In genomic region chr15:67901191-67901601, GRCm38 (mm10) we compare ENCODE assay signal across 10 mouse cellular contexts.
DNase-seq lines count a peak whose midpoint lies in the region; ATAC-seq lines count a peak whose summit lies in the region.
"Had no signal": no experiment of that assay in that cellular context is flagged by ENCODE, and none has a peak within 500 bp of the region (broad histone marks: within the 10 kb centered on the region; RNA-seq: fewer than 3 reads in every experiment).

No protein-coding gene starts in this region.

- peak; percentile 97 for DNase-seq in heart, adult 11 months
- DNase-seq in Muller cell, postnatal 12 days (ENCODE audit: inconsistent ontology term) = peak; percentile 65
- peak; percentile 58 to 65 for DNase-seq in gastrocnemius, adult 8-10 months (ENCODE audit: low spot score in 2 of 2)
- DNase-seq in left cerebral cortex, postnatal 4 days = peak; percentile 75
- DNase-seq in embryo, embryonic 9.5 days (ENCODE audit: extremely low spot score) = no peak
- no peak for DNase-seq in retina, postnatal 1 day
- no peak for DNase-seq in kidney, adult 11 months

- H3K4me2 ChIP-seq in heart, embryonic 12.5 days = no peak overlapping the region

- WGBS in heart, embryonic 12.5 days = 81% methylated on average over 7 of the region's 7 CpGs

- no peak overlapping the region for H3K4me3 ChIP-seq in heart, embryonic 12.5 days

- H3K9ac ChIP-seq in heart, embryonic 12.5 days = no peak overlapping the region

- no peaks in the 10 kb centered on the region for H3K4me1 ChIP-seq in heart, embryonic 12.5 days (replicated peaks)

- ATAC-seq in heart, embryonic 12.5 days (ENCODE audit: insufficient number of reproducible peaks, low FRiP score) = no peak

- H3K36me3 ChIP-seq in heart, embryonic 12.5 days = no peaks in the 10 kb centered on the region

- H3K27me3 ChIP-seq in heart, embryonic 12.5 days (replicated peaks) = no peaks in the 10 kb centered on the region

- no peak overlapping the region for H3K27ac ChIP-seq in heart, embryonic 12.5 days (ENCODE audit: poor library complexity, severe bottlenecking)
- H3K27ac ChIP-seq: macrophage; stomach, postnatal 0 days had no signal

- intact Hi-C loops in left cerebral cortex, postnatal 4 days (cut with DNase I) = no loop called here

- no peaks in the 10 kb centered on the region for H3K9me3 ChIP-seq in heart, embryonic 12.5 days (replicated peaks)

Comparison
In these comparisons a context has a peak if more than half of its experiments do, and no peak if none do; other contexts are left out.
1. DNase-seq: peak in heart, adult 11 months (single experiment), Muller cell, postnatal 12 days (single experiment), gastrocnemius, adult 8-10 months (2 of 2) and left cerebral cortex, postnatal 4 days (single experiment); none in embryo, embryonic 9.5 days (single experiment), retina, postnatal 1 day (single experiment) and kidney, adult 11 months (single experiment).